Mouse (Mus musculus) cerebellum, postnatal 25 days (tissue): ENCODE results near the gene Fbxl7.
A peak's percentile ranks its signal among the peaks of the same experiment; 100 is the strongest.

Source experiments
- DNase-seq, 2 experiments: peaks; one replicate each; pipeline ENCODE4 v3.0.0; 2021; ENCODE audit warnings: mixed read lengths in 2 of 2

Gene Fbxl7

GRCm38 (mm10) chr15:26804046-26804445, 91.3 kb downstream of the Fbxl7 start:
- no peak for DNase-seq

GRCm38 (mm10) chr15:26799457-26800021, 95.8 kb downstream of the Fbxl7 start:
- DNase-seq = no peak

DNA sequence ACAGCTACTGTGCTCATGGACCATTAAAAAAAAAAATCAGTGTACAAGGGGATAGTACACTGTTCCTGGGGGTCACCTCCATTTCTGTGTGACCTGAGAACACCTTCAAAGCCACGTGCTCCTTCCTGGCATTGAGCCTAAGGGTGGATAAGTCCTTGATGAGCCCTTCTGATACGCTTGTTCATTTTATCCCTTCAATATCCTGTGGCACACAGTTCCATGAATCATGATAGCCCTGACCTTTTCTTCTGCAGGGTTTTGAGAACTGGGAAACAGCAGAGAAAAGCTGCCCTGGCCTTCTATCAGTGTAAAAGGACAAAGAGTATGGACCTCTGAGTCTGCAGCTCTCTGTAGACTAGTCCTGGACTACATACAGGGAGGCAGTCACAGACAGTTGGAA, 99.4 kb downstream of the Fbxl7 start:
- no peak for DNase-seq

DNA sequence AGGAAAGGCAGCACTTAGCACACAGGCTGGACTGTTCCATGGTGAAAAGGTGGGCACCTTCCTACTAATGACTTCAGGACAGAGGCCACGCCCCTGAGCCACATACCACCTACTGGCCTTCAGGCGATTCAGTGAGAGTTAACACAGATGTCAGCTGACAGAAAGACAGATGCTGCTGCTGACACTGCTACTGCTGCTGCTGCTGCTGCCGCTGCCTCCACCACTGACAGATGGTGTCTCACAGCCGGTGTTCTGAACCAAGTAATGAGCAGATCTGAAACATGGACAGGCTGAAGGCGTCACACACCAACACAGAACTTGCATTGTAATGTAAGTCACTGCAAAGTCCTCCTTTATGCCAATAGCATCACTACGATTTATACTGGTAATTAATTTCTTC, 99.9 kb downstream of the Fbxl7 start:
- DNase-seq = peak in 1 of 2 experiments; percentile 8

- no peak for DNase-seq
These were observed 108.2 kb downstream of the Fbxl7 start for GRCm38 (mm10) chr15:26787148-26787547.

- DNase-seq = no peak
These were observed 114.8 kb downstream of the Fbxl7 start for GRCm38 (mm10) chr15:26780557-26780956.

GRCm38 (mm10) chr15:26779129-26779528, 116.3 kb downstream of the Fbxl7 start:
- no peak for DNase-seq

- no peak for DNase-seq
These were observed 119.7 kb downstream of the Fbxl7 start for GRCm38 (mm10) chr15:26775720-26776119.

DNA sequence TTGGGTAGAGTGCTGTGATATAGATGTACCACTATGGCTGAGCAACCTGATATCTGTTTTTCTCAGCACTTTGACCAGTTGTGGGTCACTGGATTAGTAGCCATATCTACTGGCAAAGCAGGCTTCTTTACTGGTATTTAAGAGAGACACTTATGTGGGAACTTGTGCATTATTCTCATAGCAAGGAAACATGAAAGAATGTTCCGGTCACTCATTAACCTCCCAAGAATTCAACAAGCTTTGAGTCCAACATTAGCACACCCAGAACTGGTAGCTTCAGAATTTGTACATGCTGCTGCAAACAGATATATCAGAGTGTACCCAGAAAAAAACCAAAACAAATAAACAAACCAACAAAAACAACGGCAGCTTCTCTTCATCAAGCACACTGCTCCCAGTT, 120.5 kb downstream of the Fbxl7 start:
- no peak for DNase-seq

GRCm38 (mm10) chr15:26761651-26762050, 133.7 kb downstream of the Fbxl7 start:
- DNase-seq = peak in 1 of 2 experiments; percentile 3

DNA sequence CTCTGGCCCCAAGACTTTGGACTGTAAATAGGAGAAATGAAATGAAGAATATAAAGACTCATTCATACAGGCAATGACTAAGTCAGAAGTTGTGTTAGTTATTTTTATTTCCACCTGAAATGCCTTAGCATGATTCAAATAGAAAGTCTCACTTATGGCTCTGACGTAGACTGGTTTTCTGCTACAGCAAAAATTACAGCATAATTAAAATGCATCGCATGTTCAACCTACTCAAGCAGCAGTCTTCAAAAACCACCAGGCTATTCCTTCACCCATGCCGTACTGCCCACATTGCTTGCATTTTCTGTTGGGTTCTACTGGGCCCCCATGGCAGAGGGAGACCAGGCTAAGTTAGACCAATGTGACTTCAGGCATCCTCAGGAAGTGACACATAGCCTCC, 146.9 kb downstream of the Fbxl7 start:
- no peak for DNase-seq

DNA sequence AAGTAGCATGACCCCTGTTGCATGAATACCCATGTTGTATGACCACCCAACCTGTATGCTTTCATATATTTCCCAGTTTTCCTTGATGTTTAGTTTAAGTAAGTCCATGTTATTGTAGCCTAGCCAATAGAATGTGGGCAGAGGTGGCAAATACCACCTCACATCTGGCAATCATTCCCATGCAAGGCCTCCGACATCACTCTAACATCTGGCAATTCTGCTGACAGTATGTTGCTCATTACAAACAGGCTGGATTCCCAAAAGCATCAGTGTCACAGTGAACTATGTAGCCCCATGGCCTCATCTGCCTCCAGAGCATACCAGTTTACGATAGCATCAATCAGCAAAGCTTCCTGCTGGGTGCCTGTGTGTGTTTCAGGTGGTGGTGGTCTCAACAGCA, 163.0 kb downstream of the Fbxl7 start:
- no peak for DNase-seq

GRCm38 (mm10) chr15:26730760-26731159, 164.6 kb downstream of the Fbxl7 start:
- DNase-seq = peak in 1 of 2 experiments; percentile 24

GRCm38 (mm10) chr15:26729341-26729740, 166.0 kb downstream of the Fbxl7 start:
- peak; percentile 27 to 38 for DNase-seq

GRCm38 (mm10) chr15:26718390-26719036, 176.9 kb downstream of the Fbxl7 start:
- no peak for DNase-seq

DNA sequence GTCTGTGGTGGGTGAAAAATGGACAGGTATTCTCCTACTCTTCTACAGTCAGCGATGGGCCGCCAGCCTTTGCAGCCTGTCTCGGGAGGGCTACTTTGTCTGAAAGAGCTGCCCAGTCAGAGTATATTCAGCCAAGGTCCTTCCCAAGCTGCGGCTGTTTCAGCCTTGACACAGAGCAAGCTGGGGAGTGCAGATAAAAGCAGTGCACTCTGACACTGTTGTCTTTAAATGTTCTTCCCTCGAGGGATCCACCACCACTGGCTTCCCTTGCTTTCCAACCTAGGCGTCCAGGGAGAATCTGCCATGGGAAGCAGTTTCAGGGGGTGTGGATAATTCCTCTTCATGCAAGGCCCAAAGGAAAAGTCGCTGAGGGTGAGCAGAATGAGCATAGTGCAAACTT, 177.4 kb downstream of the Fbxl7 start:
- no peak for DNase-seq

DNA sequence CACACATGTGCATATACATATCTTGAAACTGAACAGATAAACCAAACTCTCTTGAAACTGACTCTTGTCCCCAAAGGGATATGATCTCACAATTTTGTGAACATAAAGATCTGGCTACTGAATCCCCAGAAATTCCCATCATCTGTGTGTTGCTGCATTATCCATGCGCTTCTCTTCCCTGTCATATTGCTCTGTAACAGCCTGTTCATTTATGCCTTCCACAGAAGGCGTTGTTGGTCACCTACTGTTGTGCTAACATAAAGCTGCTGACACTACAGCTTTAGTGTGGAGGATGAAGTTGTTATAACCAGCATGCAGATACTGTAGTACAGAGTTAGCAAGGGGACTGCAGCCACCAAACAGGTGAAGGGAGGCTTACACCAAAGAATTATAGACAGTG, 179.2 kb downstream of the Fbxl7 start:
- no peak for DNase-seq

GRCm38 (mm10) chr15:26715635-26716034, 179.7 kb downstream of the Fbxl7 start:
- no peak for DNase-seq

DNA sequence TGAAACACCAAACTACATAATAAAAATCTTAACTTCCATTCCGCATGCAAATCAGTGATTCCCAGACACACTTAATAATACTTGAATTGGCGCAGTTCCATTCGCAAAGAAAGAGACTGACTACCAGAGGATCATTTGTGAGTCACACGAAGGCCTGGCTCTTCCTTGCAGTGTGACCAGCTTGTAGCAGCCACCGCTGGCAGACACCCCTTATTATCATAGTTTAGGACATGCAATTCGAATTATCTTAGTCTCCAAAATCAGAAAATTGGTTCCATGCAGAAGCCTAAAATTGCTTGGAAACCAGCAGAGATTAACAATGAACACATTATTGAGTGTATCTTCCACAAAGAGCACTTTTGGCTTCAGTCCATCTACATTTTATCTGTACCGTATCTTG, 183.1 kb downstream of the Fbxl7 start:
- DNase-seq = no peak

DNA sequence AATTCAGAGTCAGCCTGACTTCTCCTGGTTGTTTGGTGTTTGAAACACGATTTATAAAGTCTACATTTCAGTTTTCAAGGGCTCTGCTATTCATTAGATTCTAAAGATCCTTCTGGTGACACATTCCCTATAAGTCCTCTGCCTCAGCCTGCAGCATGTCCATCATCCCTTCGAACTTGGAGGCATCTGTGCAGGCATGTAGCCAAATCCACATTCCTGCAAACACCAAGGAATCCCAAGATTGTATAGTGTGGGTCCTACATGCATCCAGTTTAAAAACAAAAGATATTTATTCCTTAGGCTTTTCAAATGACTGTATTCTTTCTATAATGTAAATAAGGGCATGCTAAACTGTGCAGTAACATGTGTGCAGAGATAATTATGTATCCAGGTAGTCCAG, 190.4 kb downstream of the Fbxl7 start:
- no peak for DNase-seq

- DNase-seq = no peak
These were observed 192.1 kb downstream of the Fbxl7 start for GRCm38 (mm10) chr15:26703156-26703840.

DNA sequence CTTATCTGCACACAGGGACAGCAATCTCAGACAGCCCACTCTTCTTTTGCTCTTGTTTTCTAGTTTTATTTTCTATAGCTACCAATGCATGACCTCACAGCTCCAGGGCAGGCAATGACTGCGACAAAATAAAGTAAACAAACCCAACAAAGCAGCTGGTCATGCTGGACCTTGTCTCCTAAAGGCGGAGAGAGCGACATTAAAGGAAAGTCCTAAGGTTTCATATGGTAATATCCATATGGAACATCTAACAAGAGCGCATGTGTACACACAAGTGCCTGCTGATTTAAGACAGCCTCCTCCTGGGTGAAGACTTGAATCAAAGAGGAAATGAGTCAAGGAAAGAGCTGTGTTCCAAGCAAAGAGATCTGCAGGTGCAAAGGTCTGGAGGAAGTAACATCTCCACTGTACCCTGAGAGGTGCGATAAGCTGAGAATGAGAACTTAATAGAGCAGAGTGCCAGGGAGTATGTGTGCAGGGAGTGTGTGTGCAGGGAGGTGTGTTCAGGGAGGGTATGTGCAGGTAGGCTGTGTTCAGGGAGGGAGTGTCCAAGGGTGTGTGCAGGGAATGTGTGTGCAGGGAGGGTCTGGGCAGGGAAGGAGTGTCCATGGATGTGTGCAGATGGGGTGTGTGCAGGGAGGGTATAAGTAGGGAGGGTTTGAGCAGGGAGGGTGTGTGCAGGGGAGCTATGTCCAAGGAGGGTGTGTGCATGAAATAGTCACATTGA, 193.3 kb downstream of the Fbxl7 start:
- no peak for DNase-seq

DNA sequence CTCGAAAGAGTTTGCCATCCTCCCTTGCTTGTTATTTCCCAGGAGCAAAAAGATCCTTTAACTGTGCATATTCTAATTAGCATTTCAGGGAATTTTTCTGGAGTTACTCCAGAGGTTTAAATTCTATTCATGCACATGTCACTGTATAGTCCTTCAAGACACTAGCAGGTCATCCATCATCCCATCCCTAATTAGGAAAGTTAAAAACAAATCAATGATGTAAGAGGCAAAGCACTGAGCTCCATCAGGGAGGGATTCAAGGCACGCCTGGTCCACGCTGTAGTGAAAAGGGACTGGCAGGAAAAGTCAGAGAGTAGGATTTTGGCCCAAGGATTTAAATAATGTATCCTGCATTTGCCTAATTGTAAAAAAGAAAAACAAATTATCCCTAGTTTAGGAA, 202.3 kb downstream of the Fbxl7 start:
- DNase-seq = no peak
